In the genomic region with DNA sequence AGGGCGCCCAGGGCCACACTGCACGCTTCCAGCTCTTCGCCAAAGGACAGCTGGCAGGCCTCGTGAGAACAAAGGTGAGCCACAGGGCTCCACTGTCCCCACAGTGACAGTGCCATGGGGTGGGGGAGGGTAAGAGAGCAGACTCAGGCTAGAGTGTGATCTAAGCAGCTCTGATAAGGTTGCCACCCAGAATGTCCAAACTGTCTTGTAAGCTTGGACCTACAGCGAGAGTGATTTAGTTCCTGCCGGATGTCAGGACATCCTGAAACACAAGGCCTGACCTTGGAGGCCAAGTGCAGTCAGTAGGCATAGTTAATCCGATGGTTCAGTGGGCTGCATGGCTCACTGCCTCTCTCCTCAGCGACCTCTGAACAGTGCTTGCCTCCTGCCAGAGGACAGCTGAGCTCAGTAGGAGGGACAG, we compare ENCODE assay signal across 8 mouse cellular contexts. TPM values are rescaled to one million over a fixed set of nuclear protein-coding genes. Genes with fewer than 3 reads are reported as not detected.
DNase-seq lines count a peak whose midpoint lies in the region; ATAC-seq lines count a peak whose summit lies in the region.

No protein-coding gene starts in this region.

- peaks cover 6% of the 10 kb centered on the region for H3K9me3 ChIP-seq in megakaryocyte, embryonic 14.5 days

- H3K36me3 ChIP-seq in megakaryocyte, embryonic 14.5 days (replicated peaks; ENCODE audit: low read length), result no peaks in the 10 kb centered on the region

- DNase-seq in heart, adult 9 months (ENCODE audit: low spot score in 2 of 2), result peak; percentile 63 to 75
- peak; percentile 76 for DNase-seq in kidney, postnatal 10 days
- DNase-seq in mesoderm, embryonic 11.5 days (ENCODE audit: low read depth, low spot score), result peak; percentile 58
- DNase-seq in gastrocnemius, postnatal 10 days, result no peak
- DNase-seq in cerebellum, postnatal 25 days, result no peak

- H3K4me3 ChIP-seq in megakaryocyte, embryonic 14.5 days (replicated peaks), result peak overlapping the region; percentile 62

- peaks cover 55% of the 10 kb centered on the region for H3K4me1 ChIP-seq in megakaryocyte, embryonic 14.5 days

- H3K27me3 ChIP-seq in megakaryocyte, embryonic 14.5 days (replicated peaks), result peaks cover 27% of the 10 kb centered on the region

- no peak for ATAC-seq in megakaryocyte, adult 5-6 weeks (ENCODE audit: poor library complexity, severe bottlenecking)
- no peak for ATAC-seq in cerebellum, adult (ENCODE audit: insufficient number of reproducible peaks, low FRiP score, low TSS enrichment)

RNA-seq across cellular contexts. Expression of gene Acy3, which starts 1.1 kb away (rescaled TPM):
- 6.4 TPM in 1 of 2 replicates, not detected in the other for polyA plus RNA-seq in megakaryocyte, embryonic 14.5 days (2012; ENCODE audit: insufficient read depth, low replicate concordance)
- total RNA-seq in megakaryocyte, adult 5-6 weeks (2015), result 0.51 and 0.62 TPM in 2 replicates
- not detected in 2 replicates for total RNA-seq in megakaryocyte, adult 5-6 weeks (2017)
- 1 to 10 TPM; 4.8 to 5.3 TPM for total RNA-seq in gastrocnemius, postnatal 10 days (2021)

RNA-seq across cellular contexts. Expression of gene Tbx10, which starts 7.3 kb away (rescaled TPM):
- polyA plus RNA-seq in megakaryocyte, embryonic 14.5 days (2012; ENCODE audit: insufficient read depth, low replicate concordance), result not detected in 2 replicates
- total RNA-seq in megakaryocyte, adult 5-6 weeks (2015), result not detected in 2 replicates
- total RNA-seq in megakaryocyte, adult 5-6 weeks (2017), result not detected in 2 replicates
- total RNA-seq in gastrocnemius, postnatal 10 days (2021), result not detected

RNA-seq across cellular contexts. Expression of gene Aldh3b2, which starts 13.1 kb away (rescaled TPM):
- polyA plus RNA-seq in megakaryocyte, embryonic 14.5 days (2012; ENCODE audit: insufficient read depth, low replicate concordance), result not detected in 2 replicates
- 0.18 and 2.2 TPM in 2 replicates for total RNA-seq in megakaryocyte, adult 5-6 weeks (2015)
- total RNA-seq in megakaryocyte, adult 5-6 weeks (2017), result 0.28 and 0.55 TPM in 2 replicates
- total RNA-seq in gastrocnemius, postnatal 10 days (2021), result 1 to 10 TPM in 1 of 2 experiments, under 1 TPM in 1; 0.63 to 1.0 TPM

RNA-seq across cellular contexts. Expression of gene Nudt8, which starts 15.1 kb away (rescaled TPM):
- 11.7 and 19.3 TPM in 2 replicates for polyA plus RNA-seq in megakaryocyte, embryonic 14.5 days (2012; ENCODE audit: insufficient read depth, low replicate concordance)
- 8.6 and 13.4 TPM in 2 replicates for total RNA-seq in megakaryocyte, adult 5-6 weeks (2015)
- total RNA-seq in megakaryocyte, adult 5-6 weeks (2017), result 4.9 and 5.7 TPM in 2 replicates
- total RNA-seq in gastrocnemius, postnatal 10 days (2021), result 10 to 100 TPM; 18.3 to 20.2 TPM

RNA-seq across cellular contexts. Expression of gene Gm49405, which starts 15.2 kb away (rescaled TPM):
- polyA plus RNA-seq in megakaryocyte, embryonic 14.5 days (2012; ENCODE audit: insufficient read depth, low replicate concordance), result 0.74 and 0.93 TPM in 2 replicates
- 0.45 TPM in 1 of 2 replicates, not detected in the other for total RNA-seq in megakaryocyte, adult 5-6 weeks (2015)
- 0.28 and 1.2 TPM in 2 replicates for total RNA-seq in megakaryocyte, adult 5-6 weeks (2017)
- total RNA-seq in gastrocnemius, postnatal 10 days (2021), result under 1 TPM; 0.23 to 0.47 TPM

Comparison
In these comparisons a context has a peak if more than half of its experiments do, and no peak if none do; other contexts are left out.
1. DNase-seq: peak in heart, adult 9 months (2 of 2), kidney, postnatal 10 days (single experiment) and mesoderm, embryonic 11.5 days (single experiment); none in gastrocnemius, postnatal 10 days (single experiment) and cerebellum, postnatal 25 days (0 of 2).